Mouse (Mus musculus): Measurements from ENCODE around the gene Creb1.
"Not testable (repeated sequence)": the region's sequence is repeated elsewhere in the genome, so short reads cannot be mapped to it uniquely, and the experiment has no call there.

The Creb1 gene

DNA sequence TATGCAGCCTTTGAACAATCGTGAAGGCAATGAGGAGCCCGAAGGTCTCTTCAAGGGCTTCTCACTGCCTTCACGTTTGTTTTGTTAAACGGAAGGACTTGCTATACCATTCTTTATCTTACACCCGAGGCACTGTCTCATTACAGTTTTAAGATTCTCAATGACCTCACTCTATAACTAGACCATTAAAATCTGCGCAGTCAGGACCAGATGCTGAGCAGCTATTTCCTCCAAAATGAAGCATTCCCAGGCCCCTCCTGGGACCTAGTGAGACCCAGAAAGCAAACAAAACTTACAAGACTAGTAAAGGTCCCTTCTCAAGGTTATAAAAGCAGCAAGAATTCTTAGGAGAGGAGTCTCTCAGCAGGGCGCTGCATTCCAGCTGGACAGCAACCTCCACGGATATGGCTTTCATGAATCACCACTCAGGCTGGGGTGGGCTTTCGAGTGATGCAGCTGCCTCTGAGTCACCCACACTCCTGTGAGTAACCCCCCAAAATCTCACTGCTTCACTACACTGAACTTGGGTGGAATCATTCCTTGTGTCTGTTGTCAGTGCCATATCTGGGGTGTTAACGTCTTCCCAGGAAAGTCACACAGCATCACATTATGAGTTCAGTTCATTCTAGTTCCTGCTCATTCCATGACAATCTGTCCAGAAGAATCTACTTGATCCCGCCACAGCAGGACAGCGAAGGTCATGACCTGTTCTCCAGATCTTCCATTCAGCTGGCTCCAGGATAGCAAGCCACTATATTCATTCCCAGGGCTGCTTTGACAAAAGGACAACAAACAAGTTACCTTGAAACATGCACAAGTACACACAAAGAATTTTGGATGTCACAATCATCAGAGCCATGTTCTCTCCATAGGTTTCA, 91.4 kb downstream of the Creb1 start:
- no peak for DNase-seq

DNA sequence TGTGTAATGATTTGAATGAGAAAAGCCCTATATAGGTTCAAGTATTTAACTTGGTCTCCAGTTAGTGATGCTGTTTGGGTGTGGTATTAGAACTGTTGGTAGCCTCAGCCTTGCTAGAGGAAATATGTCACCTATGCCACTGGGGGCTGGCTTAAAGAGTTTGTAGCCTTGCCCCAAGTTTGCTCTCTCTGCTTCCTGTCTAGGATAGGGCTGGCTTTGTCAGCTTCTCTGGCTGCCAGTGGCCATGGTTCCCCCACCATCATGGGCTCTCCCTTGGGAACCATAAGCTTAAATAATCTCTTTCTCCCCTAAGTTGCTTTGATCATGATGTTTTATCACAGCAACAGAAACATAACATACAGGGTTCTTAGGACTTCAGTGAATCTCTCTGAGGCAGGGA, 92.8 kb downstream of the Creb1 start:
- no peak for DNase-seq

DNA sequence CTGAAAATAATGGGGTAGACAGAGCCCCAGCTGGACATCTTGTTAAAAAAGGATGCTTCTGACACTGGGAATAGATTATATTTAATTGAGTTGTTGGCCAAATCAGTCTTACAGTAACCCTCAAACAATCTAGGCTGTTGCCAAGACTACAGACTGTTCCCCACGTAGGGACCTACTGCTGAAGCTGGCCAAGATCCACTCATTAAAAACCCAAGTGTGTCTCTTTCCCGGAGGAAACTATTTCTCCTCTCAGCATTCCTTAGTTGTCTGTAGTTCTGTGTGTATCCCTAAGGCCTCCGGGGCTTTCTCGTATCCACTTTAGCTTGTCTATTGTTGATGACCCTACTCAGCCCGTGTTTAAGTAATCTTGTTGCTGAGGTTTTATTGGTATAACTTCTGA, 99.1 kb downstream of the Creb1 start:
- DNase-seq = no peak

DNA sequence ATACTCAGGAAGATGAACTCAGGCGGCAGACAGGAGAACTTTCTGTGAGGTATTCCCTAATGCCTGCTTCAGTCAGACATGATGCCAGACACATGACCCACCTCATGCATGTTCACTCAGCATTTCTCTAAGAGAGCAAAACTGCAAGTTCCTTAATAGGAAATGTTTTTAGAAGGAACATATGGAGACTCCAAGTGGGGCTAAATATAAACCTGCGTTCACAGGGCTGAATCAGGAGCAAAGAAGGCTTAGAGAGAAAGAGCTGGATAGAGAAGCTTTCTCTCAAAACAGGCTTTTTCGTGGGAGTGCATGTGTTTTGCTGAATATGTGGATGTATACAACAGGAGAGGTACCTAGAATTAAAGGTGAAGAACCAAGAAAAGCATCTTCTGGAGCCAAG, 100.8 kb downstream of the Creb1 start:
- no peak for DNase-seq

DNA sequence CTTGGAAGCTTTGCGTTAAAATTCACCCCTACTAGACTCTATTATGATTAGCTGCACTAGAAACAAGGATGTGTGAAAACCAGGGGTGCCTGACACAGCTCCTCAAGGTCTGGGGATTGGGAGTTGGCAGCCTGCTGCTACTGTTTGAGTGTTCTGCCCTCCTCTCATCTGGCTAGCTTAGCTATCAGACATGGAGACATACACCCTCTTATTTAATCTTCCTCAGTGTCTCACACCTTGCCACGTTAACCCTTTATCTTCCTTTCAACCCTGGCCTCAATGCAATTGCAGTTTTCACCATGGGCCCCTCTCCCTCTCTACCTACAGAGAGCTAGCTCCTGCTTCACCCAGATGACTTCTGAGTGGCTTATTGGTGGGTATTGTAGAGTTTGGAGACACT, 103.2 kb downstream of the Creb1 start:
- no peak for DNase-seq

DNA sequence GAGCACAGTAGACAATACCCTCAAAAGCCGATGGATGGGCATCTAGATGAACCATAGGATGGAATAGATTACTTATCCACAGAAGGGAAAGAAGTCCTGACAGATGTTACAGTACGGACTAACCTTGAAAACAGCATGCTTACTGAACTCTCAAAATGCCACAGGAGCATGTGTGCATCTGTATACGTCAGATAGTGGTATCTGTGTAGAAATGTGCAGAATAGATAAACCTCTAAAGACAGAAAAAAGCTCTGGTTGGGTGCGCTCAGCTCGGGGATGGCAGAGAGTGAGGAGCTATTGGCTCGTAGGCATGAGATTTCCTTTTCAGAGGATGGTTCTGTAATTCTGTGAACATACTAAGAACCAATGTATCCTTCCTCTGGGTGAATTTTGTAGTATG, 106.8 kb downstream of the Creb1 start:
- no peak for DNase-seq

DNA sequence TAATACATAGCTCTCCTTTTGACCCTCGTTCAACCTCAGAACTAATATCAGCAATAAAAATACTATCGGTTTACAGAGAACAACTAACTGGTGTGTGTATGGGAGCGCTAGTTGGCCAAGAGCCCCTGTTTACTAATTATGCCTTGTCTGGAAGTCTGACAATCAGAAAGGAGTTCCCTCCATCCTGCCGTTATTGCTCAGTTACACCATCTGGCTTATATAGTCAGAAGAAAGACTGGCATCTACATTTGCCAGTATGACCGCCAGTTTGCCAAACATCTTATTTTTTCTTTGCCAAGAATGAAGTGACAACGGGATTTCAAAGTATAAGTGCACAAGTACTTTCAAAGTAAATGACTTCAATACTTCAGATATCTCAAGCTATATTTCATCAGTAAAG, 108.6 kb downstream of the Creb1 start:
- DNase-seq = no peak

DNA sequence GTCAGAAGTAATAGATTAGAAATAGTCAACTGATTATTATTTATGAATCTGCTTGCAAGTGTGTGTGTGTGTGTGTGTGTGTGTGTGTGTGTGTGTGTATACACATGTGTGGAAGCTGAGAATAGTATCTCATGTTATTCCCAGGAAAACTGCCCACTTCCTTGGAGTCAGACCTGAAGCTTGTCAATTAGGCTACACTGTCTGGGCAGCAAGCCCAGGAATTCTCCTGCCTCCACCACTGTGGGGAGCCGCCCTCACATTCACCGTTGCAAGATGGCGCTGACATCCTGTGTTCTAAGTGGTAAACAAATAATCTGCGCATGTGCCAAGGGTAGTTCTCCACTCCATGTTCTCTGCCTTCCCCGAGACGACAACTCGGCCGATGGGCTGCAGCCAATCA, 110.1 kb downstream of the Creb1 start:
- not testable (repeated sequence) for DNase-seq

DNA sequence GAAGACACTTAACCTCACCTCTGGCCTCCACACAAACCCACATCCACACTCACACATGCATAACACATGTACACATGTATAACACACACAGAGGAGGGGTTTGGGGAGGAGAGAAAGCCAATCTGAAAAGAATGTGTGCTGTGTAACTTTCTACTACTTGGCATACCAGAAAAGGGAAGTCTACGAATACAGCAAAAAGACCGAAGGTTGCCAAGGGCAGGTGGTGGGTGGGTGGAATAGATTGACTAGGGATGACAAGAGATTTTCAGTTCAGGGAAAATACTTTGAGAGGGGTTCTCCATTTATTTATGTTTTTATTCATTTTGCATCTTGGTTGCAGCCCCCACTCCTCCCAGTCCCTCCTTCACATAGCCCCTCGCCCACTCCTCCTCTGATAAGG, 112.1 kb downstream of the Creb1 start:
- no peak for DNase-seq

DNA sequence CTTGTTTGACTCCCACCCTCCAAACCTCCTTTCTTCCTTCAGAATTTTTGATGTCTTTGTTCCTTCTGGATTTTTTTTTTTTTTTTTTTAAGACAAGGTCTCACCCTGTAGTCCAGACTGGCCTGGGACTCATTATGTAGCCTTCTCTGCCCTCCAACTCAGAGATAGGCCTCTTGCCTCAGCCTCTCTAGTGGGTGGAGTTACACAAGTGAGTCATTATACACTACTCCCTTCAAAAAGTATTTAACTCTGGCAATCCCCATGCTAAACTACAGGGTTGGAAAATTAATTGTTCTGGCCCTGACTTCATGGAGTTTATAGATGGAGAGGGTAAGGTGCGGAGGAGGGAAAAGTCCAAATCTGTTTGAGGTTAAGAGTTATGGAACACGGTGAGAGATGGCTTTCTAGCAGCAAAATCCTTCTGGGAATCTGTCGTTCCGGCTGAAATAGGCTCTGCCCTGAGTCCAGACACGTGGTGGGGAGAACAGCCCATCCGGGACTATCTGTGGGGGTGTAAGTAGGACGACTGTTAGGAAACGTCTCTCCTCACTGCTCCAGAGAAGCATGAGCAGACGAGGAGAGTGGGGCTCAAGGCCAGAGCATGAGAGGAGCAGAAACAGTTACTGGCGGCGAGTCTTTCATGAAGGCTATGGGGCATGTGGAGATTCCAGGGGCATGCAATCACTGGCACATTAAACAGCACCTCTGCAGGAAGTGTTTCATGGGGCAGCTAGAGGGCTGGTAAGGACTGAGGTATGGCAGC, 117.1 kb downstream of the Creb1 start:
- no peak for DNase-seq

DNA sequence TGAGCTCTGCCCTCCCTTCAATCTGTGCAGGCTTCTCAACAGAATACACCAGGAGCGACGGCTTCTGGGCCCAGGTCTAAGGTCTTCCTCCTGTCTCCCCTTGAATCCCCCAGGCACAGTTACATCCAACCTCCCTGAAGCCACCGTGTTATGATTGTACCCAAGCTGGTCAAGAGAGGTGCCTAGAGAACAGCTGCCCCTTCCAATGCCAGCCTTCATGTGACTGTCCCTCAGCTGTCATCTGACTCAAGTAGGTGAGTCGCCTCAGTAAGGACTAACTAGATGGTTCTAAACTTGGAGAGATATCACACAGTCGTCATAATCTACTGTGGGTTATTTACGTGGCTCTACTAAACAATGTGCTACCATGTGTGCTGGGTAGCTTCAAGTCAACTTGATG, 121.3 kb downstream of the Creb1 start:
- no peak for DNase-seq
